Mouse (Mus musculus): ENCODE results near the gene Acsf2.

The Acsf2 gene

DNA sequence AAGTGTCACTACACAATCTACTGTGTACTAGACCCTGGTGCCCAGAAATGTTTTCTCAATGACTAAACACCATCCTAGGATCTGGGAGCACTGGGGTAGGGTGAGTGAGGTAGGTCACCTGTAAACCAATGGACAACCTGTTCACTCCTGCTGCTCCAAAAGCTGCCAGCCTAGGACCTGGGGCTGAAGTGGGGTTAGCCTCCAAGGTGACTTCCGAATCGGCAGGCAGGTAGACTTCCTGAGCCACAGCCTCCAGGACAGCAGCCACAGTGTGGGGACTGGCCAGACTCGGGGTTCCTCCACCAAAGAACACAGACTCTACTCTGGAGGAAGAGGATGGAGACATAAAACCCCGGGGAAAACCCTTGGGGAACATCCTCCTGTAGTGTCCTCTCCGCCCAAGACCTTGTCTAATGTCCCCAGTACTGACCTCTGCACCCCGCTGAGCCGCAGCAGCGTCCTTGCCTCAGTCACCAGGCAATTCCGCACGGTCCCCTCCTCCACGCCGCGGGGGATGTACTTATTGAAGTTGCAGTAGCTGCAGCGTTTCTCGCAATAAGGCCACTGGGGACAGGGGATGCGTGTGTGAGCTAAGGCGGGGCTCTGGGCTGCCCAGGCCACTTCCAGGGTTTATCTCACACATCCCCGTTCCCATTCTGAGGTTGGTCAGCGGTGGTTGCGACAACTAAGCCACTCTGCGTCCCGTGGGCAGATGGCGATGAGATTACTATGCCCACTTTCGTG, 53.5 kb downstream of the Acsf2 start:
- no peak for DNase-seq (ENCODE audit: low read depth)

GRCm38 (mm10) chr11:94547271-94547670, 54.4 kb downstream of the Acsf2 start:
- no peak for DNase-seq (ENCODE audit: low read depth)

GRCm38 (mm10) chr11:94546381-94546780, 55.3 kb downstream of the Acsf2 start:
- no peak for DNase-seq (ENCODE audit: low read depth)

DNA sequence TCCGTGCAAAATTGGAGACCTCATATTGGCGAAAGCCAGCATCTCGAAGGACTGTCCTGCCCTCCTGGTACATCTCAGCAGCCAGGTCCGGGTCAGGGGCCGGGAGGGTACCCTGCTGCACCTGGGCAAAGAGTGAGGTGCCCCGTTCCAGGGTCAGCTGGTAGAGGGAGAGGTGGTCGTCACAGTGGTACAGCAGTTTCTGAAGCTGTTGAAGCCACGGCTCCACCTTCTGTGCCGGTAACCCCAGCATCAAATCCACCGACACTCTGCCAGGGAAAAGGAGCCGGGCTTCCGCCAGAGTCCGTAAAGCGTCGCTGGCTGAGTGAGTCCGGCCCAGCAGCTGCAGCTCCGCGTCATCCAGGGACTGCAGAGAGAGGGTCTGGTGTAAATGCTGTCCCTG, 57.2 kb downstream of the Acsf2 start:
- no peak for DNase-seq (ENCODE audit: low read depth)

- DNase-seq (ENCODE audit: low read depth): peak; percentile 45
Measured at GRCm38 (mm10) chr11:94543932-94544331, 57.7 kb downstream of the Acsf2 start.

DNA sequence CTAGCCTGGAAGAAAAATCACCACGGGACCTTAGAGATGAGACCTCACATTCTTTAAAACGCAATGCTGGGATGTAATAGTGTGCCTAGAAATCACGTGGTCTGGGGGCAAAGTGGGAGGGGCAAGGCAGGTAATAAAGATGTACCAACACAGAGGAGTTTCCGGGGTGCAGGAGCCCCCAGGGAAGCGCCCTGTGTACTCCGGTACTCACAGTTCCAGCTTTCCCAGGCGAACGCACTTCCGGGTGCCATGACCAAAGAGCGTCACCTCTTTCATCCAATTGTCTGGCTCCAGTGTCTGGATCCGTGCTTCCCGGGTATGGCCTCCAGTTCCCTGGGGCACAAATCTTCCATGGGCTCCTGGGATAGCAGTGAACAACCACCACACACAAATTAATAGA, 58.3 kb downstream of the Acsf2 start:
- no peak for DNase-seq (ENCODE audit: low read depth)

DNA sequence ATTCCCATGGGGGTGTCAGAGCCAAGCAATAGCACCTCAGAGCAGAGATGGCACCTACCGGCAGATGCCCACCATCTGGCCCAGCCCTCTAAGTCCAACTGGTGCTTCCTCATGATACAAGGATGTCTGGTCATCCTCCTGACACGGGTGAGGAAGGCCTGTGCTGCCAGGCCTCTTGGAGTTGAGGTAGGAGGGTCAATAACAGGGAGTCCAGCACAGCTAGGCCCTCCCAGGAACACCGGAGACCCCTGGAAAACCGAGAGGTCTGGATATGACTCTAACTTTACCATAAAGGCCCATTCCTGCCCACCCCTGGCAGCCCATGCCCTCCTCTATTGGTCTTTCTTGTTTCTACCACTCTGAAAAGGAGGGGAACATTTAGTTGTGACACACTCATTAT, 59.3 kb downstream of the Acsf2 start:
- DNase-seq (ENCODE audit: low read depth): no peak

DNA sequence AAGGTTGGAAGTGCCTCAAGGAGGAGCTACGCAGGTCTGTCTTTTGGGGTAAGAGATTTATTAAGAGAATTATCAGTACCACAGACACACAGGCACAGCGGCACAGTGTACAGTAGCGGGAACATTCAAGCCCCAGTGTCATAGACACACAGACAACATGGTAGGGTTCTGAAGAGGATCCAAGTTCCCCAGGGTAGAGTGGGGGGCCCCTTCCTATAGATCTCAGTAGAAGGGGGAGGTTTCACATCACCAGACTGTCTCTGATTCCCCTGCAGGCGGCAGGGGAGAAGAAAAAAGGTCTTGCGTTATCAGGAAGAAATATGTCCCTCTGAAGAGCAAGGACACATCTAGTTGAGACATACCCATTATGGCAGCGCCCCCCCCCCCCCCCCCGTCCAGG, 61.9 kb downstream of the Acsf2 start:
- DNase-seq (ENCODE audit: low read depth): no peak

DNA sequence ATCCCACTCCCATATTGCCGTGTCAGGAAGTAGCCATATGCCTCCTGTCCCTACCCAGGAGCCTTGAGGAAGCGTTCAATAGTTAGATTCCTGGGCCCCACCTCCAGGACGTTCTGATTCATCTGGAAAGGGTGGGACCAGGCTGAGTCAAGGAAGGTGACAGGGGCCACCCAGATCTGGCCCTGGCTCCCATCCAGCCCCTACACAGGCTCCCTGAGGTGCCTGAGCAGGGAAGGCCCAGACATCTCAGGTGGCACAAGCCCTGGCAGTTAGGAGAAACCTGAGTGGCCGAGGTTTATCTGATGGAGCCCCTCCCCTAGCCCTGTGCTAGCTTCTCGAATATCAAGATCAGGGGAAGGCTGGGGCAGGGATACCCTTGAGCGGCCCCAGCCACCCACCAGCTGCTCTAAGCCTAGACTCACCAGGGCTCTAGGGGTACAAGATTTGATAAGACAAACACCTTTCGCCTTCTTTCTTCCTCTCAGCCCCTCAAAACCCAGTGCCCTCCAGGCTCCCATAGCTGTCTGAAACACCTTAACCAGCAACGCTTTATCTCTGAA, 62.9 kb downstream of the Acsf2 start:
- no peak for DNase-seq (ENCODE audit: low read depth)

- DNase-seq (ENCODE audit: low read depth): no peak
Measured at GRCm38 (mm10) chr11:94533171-94533570, 68.5 kb downstream of the Acsf2 start.

GRCm38 (mm10) chr11:94528879-94529278, 72.8 kb downstream of the Acsf2 start:
- no peak for DNase-seq (ENCODE audit: low read depth)

GRCm38 (mm10) chr11:94526171-94526879, 75.3 kb downstream of the Acsf2 start:
- DNase-seq (ENCODE audit: low read depth): no peak

DNA sequence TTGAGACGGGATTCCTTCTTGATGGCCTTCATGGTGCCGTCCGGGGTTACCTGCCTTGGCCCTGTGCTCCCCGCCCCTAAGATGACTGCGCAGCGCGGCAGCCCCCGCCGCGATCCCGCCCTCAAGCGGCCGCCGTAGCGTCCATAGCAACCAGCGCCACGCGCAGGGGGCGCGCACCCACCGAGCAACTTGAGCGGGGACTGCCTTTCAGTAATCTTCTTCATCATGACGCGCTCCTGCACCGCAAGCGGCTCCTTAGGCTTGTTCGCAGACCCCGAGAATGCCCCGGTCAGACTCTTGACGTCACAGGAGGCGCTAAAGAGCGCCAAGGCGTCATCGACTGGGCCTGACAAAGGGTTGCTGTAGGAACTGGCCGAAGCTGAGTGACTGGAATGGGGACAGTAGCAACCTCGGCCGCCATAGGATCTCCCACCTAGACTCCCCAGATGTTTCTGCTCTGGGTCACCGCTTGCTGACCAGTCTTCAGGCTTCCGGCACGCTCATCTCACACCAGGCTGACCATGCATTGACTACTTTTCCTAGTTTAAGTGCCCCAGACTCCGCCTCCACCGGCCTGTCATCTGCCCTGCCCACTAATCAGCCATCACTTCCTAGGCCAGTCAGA, 80.3 kb downstream of the Acsf2 start, which contains the start of gene Mycbpap:
TSS of gene Mycbpap (minus strand) at position 524 of the 625 bp plus-strand sequence.
- peak; percentile 9 for DNase-seq (ENCODE audit: low read depth)

- no peak for DNase-seq (ENCODE audit: low read depth)
Measured at GRCm38 (mm10) chr11:94513452-94513851, 88.2 kb downstream of the Acsf2 start.

- DNase-seq (ENCODE audit: low read depth): no peak
Measured at GRCm38 (mm10) chr11:94508976-94509375, 92.7 kb downstream of the Acsf2 start.

All from naive thymus-derived CD4-positive, alpha-beta T cell, adult 2 months (primary cell).